Mouse (Mus musculus) E14TG2a.4 (cell line): ENCODE measurements around the gene Igf2bp3.

ENCODE experiments used
- CTCF ChIP-seq: conservative IDR thresholded peaks from 2 replicates; pipeline ENCODE4 v1.5.1; 2014; ENCODE audit warnings: low read length
- NANOG ChIP-seq: IDR thresholded peaks from 2 replicates; pipeline ENCODE4 v1.6.1; 2014; ENCODE audit warnings: borderline replicate concordance, low read length, mixed read lengths
- POU5F1 ChIP-seq: IDR thresholded peaks from 2 replicates; pipeline ENCODE4 v1.6.1; 2014; ENCODE audit warnings: low read length, borderline replicate concordance

- TF ChIP-seq CTCF (no peak), POU5F1 (no peak), NANOG (no peak)
Measured at GRCm38 (mm10) chr6:49151465-49151864, 63.3 kb downstream of the Igf2bp3 start.
